Mouse (Mus musculus) WW6 (cell line): ENCODE data around the gene Gm45837.
"Not testable (repeated sequence)": the region's sequence is repeated elsewhere in the genome, so short reads cannot be mapped to it uniquely, and the experiment has no call there.

ENCODE experiments used
- DNase-seq: peaks from one replicate; pipeline ENCODE4 v3.0.0-alpha.2; 2013; ENCODE audit warnings: low read depth, low spot score

Gm45837 gene

DNA sequence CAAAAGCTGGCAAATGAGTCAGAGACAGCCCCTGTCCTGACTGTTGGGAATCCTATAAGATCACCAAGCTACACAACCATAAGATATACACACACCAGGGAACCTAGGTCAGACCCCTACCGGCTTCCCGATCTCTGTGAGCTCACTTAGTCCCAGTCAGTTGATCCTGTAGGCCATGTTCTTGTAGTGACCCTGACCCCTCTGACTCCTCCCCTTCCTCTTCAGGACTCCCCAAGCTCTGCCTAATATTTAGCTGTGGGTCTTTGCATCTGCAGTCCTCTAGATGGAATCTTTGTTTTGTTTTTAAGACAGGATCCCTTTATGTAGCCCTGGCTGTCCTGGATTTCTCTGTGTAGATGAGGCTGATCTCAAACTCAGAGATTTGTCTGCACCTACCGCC lies 138.6 kb downstream of the Gm45837 start:
- DNase-seq = no peak

DNA sequence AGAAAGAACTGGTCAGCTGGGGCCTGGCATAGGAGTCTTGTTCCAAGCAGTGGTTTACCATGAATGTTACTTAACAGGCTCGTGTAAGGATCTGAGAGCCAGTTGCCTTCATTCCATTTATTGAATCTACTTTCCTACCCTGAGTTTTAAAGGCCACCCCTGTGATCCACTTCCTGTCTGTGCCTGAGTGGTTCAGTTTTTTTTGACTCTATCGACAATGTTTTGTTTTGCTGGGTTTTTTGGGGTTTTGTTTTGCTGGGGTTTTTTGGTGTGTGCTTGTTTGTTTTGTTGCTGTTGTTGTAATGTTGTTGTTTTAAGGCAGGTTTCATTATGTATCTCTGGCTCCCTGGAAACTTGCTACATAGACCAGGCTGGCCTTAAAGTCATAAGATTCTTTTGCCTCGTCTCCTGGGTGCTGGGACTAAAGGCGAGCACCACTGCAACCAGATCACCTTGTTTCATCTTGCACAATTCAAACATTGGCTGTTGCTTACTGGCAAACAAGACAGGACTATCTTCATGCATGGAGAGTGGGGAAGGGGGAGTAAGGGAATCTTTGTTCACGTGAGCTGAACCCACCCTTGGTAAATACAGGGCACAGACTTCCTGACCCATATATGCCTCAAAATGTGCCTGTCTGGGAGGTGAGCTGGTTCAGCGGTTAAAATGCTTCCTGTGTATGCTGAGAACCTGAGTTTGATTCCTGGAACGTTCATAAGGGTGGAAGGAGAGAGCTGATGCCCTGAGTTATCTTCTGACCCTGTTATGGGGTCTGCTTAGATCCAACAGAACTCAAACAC lies 140.2 kb downstream of the Gm45837 start:
- no peak for DNase-seq

DNA sequence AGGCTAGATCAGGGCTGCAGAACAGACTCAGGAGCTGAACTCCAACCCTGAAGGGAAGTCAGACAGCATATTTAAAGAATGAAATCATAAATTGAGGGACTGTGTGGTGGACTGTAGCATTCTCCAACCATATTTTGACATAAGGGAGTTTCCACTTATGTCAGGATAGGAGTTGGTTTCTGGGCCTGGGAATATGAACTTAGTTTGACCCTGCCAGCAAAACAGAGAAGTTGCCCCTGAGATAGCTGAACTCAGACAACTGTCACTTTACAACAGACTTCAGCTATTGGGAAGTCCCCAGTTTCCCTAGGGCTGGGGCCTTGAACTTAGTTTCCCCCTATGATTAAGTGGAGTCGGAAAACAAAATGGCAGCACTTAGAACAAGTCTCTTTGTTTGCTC lies 140.8 kb downstream of the Gm45837 start:
- DNase-seq = no peak

DNA sequence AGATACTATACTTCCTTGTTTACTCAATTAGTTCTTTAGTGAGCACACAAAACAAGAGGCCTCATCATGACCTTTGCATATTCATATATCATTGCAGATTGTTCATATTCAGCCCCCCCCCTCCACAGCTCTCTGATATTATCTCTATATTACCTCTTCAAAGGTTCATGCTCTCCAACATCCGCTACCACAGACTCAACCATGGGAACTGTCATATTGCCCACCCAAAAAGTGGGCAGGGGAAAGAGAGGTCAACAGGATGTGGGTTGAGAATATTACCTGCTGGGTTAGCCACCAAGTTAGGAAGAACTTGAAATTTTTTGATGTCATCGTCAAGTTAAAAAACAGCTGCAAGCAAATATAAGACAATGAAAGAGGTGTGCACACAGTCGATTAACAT lies 144.8 kb downstream of the Gm45837 start:
- not testable (repeated sequence) for DNase-seq

DNA sequence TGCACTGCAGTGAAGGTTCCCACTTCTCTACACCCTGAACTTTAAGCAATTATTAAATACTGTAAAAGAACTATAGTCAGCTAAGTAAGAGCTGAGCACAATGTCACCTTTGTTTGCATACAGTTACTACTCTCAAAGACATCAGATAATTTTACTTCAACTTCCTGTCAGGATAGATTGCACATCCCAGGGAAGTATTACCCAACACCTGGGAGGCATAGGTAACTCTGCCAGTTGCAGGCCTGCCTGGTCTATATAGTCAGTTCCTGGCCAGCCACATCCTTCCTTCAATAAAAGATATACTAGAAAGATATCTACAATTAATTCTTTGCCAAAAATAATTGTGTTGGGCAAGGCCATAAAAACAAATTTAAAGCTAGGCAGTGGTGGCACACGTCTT lies 146.7 kb downstream of the Gm45837 start:
- DNase-seq = no peak

DNA sequence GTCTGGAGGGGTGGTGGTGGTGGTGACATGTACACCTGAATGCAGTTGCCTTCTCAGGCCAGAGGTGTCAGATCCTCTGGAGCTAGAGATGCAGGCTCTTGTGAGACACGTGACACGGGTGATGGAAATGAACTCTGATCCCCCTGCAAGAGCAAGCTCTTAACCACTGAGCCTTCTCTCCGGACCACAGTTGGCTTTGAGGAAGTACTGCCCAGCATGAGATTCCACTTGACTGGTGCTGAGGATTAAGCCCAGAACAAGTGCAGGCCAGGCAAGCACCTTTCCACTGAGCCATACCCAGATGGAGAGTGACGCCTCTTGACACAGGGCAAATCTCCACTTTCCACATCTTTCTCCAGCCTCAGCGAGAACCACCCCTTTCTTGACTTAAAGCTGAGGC lies 148.7 kb downstream of the Gm45837 start:
- DNase-seq = not testable (repeated sequence)
